Mouse (Mus musculus): ENCODE data around the gene Celf1.
"Not testable (repeated sequence)": the region's sequence is repeated elsewhere in the genome, so short reads cannot be mapped to it uniquely, and the experiment has no call there.

Celf1 gene

GRCm38 (mm10) chr2:91022266-91022665 is 82.1 kb downstream of the Celf1 start:
- DNase-seq (ENCODE audit: low spot score in 2 of 2) = not testable (repeated sequence)

GRCm38 (mm10) chr2:91023131-91023530 is 82.9 kb downstream of the Celf1 start:
- DNase-seq (ENCODE audit: low spot score in 2 of 2) = no peak

GRCm38 (mm10) chr2:91023956-91024355 is 83.8 kb downstream of the Celf1 start:
- no peak for DNase-seq (ENCODE audit: low spot score in 2 of 2)

DNA sequence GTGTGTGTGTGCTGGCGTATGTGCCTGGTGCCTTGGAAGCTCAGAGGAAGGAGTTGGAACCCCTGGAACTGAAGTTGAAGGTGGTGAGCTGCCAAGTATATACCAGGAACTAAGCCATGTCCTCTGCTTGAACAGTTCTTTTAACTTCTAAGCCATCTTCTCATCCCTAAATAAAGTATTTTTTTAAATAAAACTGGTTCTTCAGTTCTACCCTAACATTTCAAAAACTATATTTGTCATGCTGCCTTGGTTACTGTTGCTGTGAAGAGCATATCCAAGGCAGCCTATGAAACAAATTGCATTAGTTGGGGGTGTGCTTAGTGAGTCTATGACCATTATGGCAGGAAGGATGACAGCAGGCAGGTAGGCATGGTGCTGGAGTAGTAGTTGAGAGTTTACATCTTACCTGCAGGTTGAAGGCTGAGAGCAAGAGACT is 84.9 kb downstream of the Celf1 start:
- peak; percentile 63 to 79 for DNase-seq (ENCODE audit: low spot score in 2 of 2)

- DNase-seq (ENCODE audit: low spot score in 2 of 2) = no peak
Observed at GRCm38 (mm10) chr2:91026491-91026890, 86.3 kb downstream of the Celf1 start.

DNA sequence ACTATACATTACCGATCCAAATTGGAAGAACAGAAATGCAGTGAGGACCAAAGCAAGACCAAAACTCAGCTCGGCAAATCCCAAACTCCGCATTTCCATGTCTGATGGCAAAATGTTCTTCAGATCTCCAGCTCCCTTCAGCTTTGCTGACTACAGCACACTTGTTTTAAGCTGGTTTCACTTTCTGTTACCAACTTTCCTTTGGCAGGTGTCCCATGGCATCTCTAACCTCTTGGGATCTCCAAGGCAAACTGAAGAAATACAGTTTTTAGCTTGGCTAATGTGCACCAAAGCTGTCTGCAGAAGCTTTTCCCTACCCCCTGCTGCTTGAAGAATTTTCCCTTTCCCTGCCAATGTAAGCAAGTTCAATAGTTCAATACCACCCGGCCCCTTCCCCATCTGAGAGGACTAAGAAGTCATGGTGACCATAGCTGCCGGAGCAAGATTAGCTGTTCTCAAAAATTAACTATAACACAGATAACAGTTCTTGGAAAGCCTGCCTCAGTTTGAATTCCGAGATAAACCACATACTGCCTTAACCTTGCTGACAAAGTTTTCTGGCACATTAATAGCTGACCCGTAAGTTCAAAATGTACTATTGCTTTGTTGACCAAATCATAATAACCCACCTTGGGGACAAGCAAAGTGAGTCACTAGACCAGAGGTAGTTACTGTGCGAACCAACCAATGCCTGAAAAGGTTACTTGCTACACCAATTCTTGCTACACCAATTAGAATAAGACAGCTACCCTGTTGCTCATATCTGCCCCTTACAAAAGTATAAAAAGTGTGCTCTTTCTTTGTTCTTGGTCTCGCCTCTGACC is 87.4 kb downstream of the Celf1 start:
- no peak for DNase-seq (ENCODE audit: low spot score in 2 of 2)

DNA sequence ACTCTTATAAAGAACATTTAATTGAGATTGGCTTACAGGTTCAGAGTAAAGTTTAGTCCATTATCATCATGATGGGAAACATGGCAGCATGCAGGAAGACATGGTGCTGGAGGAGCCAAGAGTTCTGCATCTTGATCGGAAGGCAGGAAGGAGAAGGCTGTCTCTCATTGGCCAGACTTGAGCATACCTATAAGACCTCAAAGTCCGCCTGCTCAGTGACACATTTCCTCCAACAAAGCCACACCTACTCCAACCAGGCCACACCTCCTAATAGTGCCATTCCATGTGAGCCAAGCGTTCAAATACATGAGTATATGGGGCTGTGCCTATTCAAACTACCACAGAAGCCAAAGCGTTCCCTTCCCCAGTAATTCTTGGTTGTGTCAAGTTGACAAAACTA is 91.0 kb downstream of the Celf1 start:
- DNase-seq (ENCODE audit: low spot score in 2 of 2) = no peak

DNA sequence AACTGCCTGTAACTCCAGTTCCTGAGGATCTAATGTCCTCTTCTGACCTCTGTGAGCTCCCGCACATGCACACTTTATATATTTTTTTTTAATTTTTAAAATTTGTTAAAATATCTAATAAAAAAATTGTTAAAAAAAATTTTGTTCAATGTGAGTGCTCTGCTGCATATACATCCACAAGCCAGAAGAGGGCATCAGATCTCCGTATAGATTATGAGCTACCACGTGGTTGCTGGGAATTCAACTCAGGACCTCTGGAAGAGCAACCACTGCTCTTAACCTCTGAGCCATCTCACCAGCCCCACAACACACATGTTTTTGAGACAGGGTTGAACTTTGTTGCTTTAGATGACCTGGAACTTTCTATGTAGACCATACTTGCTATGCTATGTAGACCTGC is 92.8 kb downstream of the Celf1 start:
- DNase-seq (ENCODE audit: low spot score in 2 of 2) = no peak

DNA sequence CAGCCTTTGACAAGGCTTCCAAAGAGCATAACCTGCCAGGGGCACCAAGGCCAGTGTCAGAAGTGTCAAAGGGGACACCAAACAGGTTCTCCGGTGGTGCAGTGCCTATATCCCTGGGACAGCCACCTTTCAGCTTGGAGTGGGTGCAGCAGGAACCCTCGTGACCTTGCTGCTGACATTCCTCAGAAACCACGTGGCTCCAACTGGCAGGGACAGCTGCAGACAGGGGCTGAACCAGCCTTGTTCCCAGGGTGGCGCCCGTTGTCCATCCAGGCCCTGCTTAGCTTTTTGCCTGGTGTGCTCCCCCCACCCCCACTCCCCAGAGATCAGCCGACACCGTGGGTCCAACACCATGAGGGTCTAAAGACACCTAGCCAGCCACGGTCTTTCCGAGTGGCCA is 95.2 kb downstream of the Celf1 start, which contains the start of gene Rapsn:
Gene Rapsn (plus strand): TSS at position 236 of the 400 bp plus-strand sequence.
- no peak for DNase-seq (ENCODE audit: low spot score in 2 of 2)

DNA sequence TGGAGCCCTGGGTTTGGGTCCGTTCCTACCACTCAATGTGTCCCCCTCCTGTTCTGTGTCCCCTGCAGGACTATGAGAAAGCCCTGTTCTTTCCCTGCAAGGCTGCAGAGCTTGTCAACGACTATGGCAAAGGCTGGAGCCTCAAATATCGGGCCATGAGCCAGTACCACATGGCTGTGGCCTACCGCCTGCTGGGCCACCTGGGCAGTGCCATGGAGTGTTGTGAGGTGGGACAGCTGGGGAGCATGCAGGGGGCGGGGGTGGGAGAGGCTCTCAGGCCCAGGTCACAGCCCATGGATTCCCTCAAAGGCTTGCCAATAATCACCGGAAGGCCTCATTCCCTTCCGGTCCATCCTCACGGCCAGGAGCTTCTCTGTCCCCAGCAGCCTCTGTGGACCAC is 101.6 kb downstream of the Celf1 start:
- DNase-seq (ENCODE audit: low spot score in 2 of 2) = no peak

DNA sequence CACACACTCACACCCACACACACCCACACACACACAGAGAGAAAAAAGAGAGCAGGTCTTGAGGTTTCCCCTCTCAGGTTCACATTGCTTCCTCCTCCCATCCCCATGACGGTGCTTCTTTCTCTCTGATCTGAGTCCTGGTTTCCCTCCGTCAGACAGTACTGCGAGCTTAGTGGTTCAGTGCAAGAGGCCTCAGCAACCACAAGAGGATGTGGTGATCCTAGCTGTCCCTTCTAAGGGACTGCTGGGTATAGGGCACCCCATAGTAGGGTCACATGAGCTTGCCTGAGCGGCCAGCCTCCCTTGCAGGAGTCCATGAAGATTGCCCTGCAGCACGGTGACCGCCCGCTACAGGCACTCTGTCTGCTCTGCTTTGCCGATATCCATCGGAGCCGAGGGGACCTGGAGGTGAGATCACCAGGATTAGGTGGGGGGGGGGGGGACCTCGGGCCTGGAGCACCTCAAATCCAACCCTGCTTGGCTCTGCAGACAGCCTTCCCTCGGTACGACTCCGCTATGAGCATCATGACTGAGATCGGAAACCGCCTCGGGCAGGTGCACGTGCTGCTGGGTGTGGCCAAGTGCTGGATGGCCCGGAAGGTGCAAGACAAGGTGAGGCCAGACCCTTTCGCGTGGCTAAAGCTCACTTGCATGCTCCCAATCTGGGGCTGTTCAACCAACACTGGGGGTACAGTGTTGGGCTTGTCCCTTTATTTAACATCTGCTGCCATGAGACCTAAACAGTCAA is 102.6 kb downstream of the Celf1 start:
- DNase-seq (ENCODE audit: low spot score in 2 of 2) = no peak

DNA sequence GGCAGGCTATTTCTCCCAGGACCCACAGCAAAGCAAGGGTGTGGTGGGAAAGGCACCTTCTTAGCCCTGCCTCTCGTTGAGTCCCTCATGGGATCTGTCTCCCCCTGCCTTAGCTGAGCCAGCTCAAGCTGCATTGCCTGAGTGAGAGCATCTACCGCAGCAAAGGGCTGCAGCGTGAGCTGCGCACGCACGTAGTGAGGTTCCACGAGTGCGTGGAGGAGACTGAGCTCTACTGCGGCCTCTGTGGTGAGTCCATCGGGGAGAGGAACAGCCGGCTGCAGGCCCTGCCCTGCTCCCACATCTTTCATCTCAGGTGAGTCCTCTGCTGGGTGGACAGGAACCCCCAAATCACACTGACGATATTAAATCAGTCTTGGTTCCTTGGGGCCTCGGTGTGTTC is 104.5 kb downstream of the Celf1 start:
- no peak for DNase-seq (ENCODE audit: low spot score in 2 of 2)

- not testable (repeated sequence) for DNase-seq (ENCODE audit: low spot score in 2 of 2)
Observed at GRCm38 (mm10) chr2:91045805-91046204, 105.6 kb downstream of the Celf1 start.

DNA sequence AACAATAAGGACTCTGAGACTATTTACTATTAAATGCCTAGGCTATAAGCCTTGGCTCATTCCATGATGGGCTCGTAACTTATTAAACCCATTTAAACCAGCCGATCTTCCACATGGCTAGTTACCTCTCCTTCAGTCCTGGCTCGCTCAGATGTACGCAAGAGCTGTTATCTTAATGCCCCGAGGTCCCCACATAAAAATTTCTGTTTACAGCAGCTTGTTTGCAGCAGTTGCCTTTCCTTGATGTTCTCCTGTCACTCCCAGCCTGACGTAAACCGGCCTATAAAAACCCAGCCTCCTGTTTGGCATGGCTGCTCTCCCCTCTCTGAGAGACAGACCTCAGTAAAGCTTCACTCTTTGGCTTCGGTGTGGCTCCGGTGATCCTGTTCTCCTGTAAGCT is 107.2 kb downstream of the Celf1 start:
- DNase-seq (ENCODE audit: low spot score in 2 of 2) = no peak

GRCm38 (mm10) chr2:91051917-91052316 is 111.7 kb downstream of the Celf1 start:
- DNase-seq (ENCODE audit: low spot score in 2 of 2) = no peak

GRCm38 (mm10) chr2:91052752-91053151 is 112.6 kb downstream of the Celf1 start:
- DNase-seq (ENCODE audit: low spot score in 2 of 2) = no peak

- DNase-seq (ENCODE audit: low spot score in 2 of 2) = no peak
Observed at GRCm38 (mm10) chr2:91053181-91053933, 113.2 kb downstream of the Celf1 start.

GRCm38 (mm10) chr2:91053934-91054382 is 113.8 kb downstream of the Celf1 start, which contains the start of gene Psmc3:
Psmc3 (plus strand) TSS chr2:91054009.
- DNase-seq (ENCODE audit: low spot score in 2 of 2) = peak; percentile 98

DNA sequence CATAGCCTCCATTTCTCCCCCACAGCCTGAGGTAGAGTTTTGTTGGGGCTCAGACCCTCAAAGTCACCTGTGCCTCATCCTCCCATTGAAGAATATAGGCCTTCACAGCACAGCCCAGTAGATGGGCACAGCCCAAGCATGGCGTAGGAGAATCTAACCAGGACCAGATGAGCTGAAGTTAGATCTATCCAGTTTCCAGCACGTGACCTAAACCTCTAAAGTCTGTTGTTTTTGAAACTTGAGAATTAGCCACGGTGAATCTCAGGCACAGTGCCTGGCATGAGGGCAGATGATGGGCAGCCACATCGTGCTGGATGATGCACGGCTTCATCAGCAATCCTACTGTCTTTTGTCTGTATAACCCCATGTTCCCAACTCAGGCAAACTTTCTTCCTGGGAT is 118.3 kb downstream of the Celf1 start:
- DNase-seq (ENCODE audit: low spot score in 2 of 2) = no peak

DNA sequence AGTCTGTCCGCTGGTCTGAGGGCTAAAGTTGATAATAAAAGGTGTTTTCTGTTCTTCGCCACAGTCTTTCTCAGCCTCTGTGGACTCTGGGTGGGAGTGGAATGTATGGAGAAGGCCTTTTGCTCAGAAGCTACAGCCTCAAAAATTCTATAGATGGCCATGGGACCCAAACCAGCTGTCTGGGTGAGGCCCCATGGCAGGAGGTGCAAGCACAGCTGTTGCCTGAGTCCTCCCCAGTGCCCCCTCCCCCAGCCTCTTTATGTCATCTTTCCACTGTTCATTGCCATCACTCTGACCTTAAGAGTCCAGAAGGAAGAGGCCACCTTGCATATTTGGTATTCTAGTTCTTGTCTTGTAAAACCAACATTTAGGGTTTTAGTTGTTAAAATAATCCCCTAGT is 119.2 kb downstream of the Celf1 start:
- no peak for DNase-seq (ENCODE audit: low spot score in 2 of 2)

DNA sequence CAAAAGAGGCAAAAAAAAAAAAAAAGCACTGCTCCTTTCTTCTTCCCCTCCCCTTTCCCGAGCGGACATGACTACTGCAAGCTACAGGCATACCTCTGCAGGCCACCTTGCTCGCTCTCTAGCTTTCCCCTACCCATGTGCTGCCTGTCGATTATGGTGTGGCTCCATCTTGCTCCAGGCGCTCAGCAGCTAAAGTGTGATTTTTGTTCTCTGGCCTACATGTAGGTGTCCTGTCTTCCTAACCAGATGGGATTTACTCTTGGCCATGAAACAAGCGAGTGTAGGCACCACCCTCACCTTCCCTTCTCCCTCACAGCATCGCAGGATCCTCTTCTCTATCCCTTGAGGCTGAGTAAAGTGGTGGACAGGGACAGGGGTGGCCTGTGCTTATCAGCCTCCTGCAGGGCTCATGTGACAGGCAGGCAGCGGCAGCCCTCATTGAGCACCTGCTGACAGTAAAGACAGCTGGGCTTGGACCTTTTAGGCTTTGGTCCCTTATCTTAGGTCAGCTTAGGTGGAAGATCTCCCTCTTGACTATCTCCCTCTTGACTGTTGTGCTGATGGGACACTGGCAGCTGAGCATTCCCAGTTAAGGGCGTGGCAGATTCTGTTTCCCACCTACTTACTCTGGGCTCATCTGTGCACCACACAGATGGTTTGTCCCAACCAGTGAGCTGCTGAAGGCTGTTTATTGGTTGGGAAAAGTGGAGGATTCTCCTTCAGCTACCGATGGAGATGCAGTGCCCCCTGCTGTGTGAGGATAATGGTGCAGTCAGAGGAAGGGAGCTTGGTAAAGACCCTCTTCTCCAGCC is 120.6 kb downstream of the Celf1 start:
- peak; percentile 82 to 86 for DNase-seq (ENCODE audit: low spot score in 2 of 2)
